Mouse (Mus musculus) stomach, embryonic 14.5 days (tissue): ENCODE results near the gene Lingo1. TPM values are rescaled to one million over a fixed set of nuclear protein-coding genes. Genes with fewer than 3 reads are reported as not detected.

Source experiments
- ATAC-seq: fragments of 200-750 bp; cut with Nextera tagmentation; 2 replicates; pipeline ENCODE4 v1.8.0; 2017; ENCODE audit warnings: low read depth, moderate TSS enrichment; ENCODE audit not compliant: insufficient number of reproducible peaks, insufficient read depth, low FRiP score
- H3K27ac ChIP-seq: fragments of 300-500 bp; sonication (generic); 2 replicates; pipeline ENCODE4 v1.5.1; 2014; ENCODE audit warnings: mild to moderate bottlenecking, low read length, moderate library complexity, mixed read lengths
- H3K27me3 ChIP-seq: fragments of 300-500 bp; sonication (generic); 2 replicates; pipeline ENCODE4 v1.6.1; 2014; ENCODE audit warnings: low read length, control low read depth, mixed read lengths; ENCODE audit not compliant: control insufficient read depth, insufficient read depth
- H3K36me3 ChIP-seq: fragments of 300-500 bp; sonication (generic); 2 replicates; pipeline ENCODE4 v1.6.1; 2014; ENCODE audit warnings: mild to moderate bottlenecking, control low read depth, low read length, moderate library complexity, mixed read lengths; ENCODE audit not compliant: control insufficient read depth, insufficient read depth
- H3K4me1 ChIP-seq: fragments of 300-500 bp; sonication (generic); 2 replicates; pipeline ENCODE4 v1.6.1; 2014; ENCODE audit warnings: low read length, control low read depth, mixed read lengths; ENCODE audit not compliant: control insufficient read depth, insufficient read depth
- H3K4me2 ChIP-seq: fragments of 300-500 bp; sonication (generic); replicated peaks from 2 replicates; pipeline ENCODE4 v1.6.1; 2014; ENCODE audit warnings: low read depth, low read length, control low read depth
- H3K4me3 ChIP-seq: fragments of 300-500 bp; sonication (generic); 2 replicates; pipeline ENCODE4 v1.5.1; 2014; ENCODE audit warnings: low read depth, low read length, control low read depth
- H3K9ac ChIP-seq: fragments of 300-500 bp; sonication (generic); replicated peaks from 2 replicates; pipeline ENCODE4 v1.6.1; 2014; ENCODE audit warnings: low read depth, mild to moderate bottlenecking, control low read depth, low read length, moderate library complexity, mixed read lengths
- H3K9me3 ChIP-seq: fragments of 300-500 bp; sonication (generic); 2 replicates; pipeline ENCODE4 v1.6.1; 2016; ENCODE audit warnings: low read depth, low read length, control low read depth; ENCODE audit not compliant: control insufficient read depth
- WGBS: fragments of 180-500 bp; shearing (Covaris S2); extraction: QIAGEN DNeasy Blood & Tissue Kit; methylation state at CpG from one replicate; pipeline ENCODE4 v1.1.7; 2014; 5-methylcytosine and 5-hydroxymethylcytosine counted together
- polyA plus RNA-seq: library from polyadenylated mRNA; unstranded; fragments of >200 nt; fragmentation: Nextera tagmentation; extraction: Ambion mirVana; gene quantifications from 2 replicates; pipeline ENCODE4 v1.2.1, GENCODE M21; 2014

Gene Lingo1
- polyA plus RNA-seq, 1 experiment from 2014 or later = 3.0 TPM

DNA sequence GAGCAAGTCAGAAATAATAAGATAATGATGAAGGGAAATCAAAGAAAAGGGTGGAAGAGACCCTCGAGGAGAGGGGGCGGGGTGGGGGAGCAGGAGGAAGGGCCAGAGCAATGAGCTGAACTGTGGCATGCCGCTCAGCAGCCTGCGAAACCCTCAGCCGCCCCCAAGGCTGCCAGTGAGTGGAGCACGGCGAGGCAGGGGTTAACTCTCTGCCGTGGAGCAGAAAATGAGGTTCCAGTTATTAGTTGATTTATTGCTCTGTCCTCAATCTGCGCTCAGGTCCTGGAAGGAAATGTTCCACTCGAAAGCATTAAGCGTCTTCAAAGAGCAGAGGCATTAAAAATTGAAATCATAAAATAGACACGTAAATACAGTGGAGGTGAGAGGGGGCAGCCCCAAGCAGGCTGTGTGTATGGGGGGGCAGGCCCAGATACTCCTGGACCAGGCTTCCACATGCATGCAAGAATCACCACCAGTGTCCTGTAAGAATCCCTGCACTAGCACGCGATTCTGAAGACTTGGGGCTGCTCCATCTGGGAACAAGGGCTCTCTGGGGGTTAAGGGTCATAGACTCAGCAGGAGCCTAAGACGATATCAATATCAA is 89.7 kb downstream of the Lingo1 start:
- H3K27ac ChIP-seq = no peak overlapping the region
- no peaks in the 10 kb centered on the region for H3K36me3 ChIP-seq
- H3K4me3 ChIP-seq = no peak overlapping the region
- 30% methylated on average over 15 of the region's 15 CpGs for WGBS
- no peaks in the 10 kb centered on the region for H3K4me1 ChIP-seq
- ATAC-seq = no peak
- no peak overlapping the region for H3K9ac ChIP-seq
- H3K9me3 ChIP-seq = no peaks in the 10 kb centered on the region
- H3K4me2 ChIP-seq = no peak overlapping the region
- H3K27me3 ChIP-seq = no peaks in the 10 kb centered on the region

DNA sequence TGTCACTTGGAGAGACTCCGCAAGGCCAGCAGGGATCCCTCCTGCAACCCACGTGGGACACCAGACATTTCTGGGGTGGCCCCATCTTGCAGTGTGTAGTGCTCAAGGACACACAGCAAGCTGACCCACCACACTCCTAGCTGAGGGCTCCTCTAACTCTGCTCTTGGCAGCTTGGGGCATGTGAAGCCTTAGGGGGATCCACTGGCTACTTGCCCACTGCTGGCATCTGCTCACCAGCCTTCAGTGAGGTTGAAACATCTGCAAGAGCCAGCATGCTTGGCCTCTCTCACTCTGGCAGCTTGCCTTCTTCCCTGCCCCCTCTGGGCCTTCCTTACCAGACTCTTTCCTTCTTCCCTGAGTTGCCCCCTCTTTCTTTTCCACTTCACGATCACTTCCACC is 94.9 kb downstream of the Lingo1 start:
- Histone ChIP-seq H3K4me3 (no peak overlapping the region), H3K4me1 (no peaks in the 10 kb centered on the region), H3K9ac (no peak overlapping the region), H3K36me3 (no peaks in the 10 kb centered on the region), H3K9me3 (no peaks in the 10 kb centered on the region), H3K27me3 (no peaks in the 10 kb centered on the region), H3K27ac (no peak overlapping the region), H3K4me2 (no peak overlapping the region)
- no peak for ATAC-seq
- 56% methylated on average over 3 of the region's 3 CpGs for WGBS

GRCm38 (mm10) chr9:56700866-56701265 is 95.4 kb downstream of the Lingo1 start:
- ATAC-seq = no peak
- no peak overlapping the region for H3K4me2 ChIP-seq
- no peaks in the 10 kb centered on the region for H3K4me1 ChIP-seq
- no peaks in the 10 kb centered on the region for H3K27me3 ChIP-seq
- no peaks in the 10 kb centered on the region for H3K9me3 ChIP-seq
- H3K27ac ChIP-seq = no peak overlapping the region
- H3K9ac ChIP-seq = no peak overlapping the region
- H3K4me3 ChIP-seq = no peak overlapping the region
- no peaks in the 10 kb centered on the region for H3K36me3 ChIP-seq
- WGBS = 67% methylated on average over 8 of the region's 8 CpGs

DNA sequence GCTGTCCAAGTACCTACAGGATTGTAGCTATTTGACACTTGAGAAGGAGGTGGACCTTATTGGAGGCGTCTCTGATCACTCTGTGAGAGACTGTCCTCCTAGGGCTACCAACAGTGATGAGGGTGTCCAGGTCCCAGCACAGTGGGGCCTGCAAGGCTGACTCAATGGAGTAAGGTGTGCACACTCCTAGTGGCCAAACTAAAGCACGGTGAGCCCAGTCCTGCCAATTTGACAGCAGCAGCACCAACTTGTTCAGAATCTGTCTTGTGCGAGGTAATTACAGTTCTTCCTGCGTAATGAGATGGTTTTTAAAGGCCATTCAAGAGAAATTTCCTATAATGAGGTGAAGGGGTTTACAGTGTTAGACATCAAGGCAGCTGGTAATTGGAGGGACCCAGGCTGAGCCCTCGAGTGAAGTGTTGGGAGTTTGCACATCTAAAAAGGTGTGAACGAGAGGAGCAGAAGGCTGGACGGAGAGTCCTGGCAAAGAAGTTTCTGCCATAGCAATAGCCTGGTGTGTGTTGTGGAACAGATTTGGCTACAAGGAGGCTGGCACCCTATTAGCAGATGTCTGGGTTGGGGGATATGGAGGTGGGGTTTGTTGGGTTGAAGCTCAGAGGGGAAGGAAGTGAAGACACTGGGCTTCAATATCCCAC is 97.4 kb downstream of the Lingo1 start:
- no peaks in the 10 kb centered on the region for H3K36me3 ChIP-seq

GRCm38 (mm10) chr9:56694079-56694478 is 102.2 kb downstream of the Lingo1 start:
- no peak for ATAC-seq
- H3K4me1 ChIP-seq = no peaks in the 10 kb centered on the region
- no peak overlapping the region for H3K4me3 ChIP-seq
- H3K9me3 ChIP-seq = no peaks in the 10 kb centered on the region
- H3K27me3 ChIP-seq = no peaks in the 10 kb centered on the region
- H3K36me3 ChIP-seq = no peaks in the 10 kb centered on the region
- H3K27ac ChIP-seq = no peak overlapping the region
- no peak overlapping the region for H3K9ac ChIP-seq
- WGBS = 74% methylated on average over 3 of the region's 3 CpGs
- H3K4me2 ChIP-seq = no peak overlapping the region

More for the DNA sequence above, 97.4 kb downstream of the Lingo1 start:
- 73% methylated on average over 7 of the region's 7 CpGs for WGBS
- H3K27ac ChIP-seq = no peak overlapping the region
- H3K27me3 ChIP-seq = no peaks in the 10 kb centered on the region
- H3K4me3 ChIP-seq = no peak overlapping the region
- H3K4me2 ChIP-seq = no peak overlapping the region
- no peak for ATAC-seq
- H3K9ac ChIP-seq = no peak overlapping the region
- H3K4me1 ChIP-seq = no peaks in the 10 kb centered on the region
- no peaks in the 10 kb centered on the region for H3K9me3 ChIP-seq

GRCm38 (mm10) chr9:56691226-56691625 is 105.0 kb downstream of the Lingo1 start:
- Histone ChIP-seq H3K4me1 (no peaks in the 10 kb centered on the region), H3K4me3 (no peak overlapping the region), H3K9ac (no peak overlapping the region), H3K27ac (no peak overlapping the region), H3K36me3 (no peaks in the 10 kb centered on the region), H3K9me3 (no peaks in the 10 kb centered on the region), H3K4me2 (no peak overlapping the region), H3K27me3 (no peaks in the 10 kb centered on the region)
- no peak for ATAC-seq
- 64% methylated on average over 3 of the region's 3 CpGs for WGBS

- Histone ChIP-seq H3K27me3 (no peaks in the 10 kb centered on the region), H3K36me3 (no peaks in the 10 kb centered on the region), H3K27ac (no peak overlapping the region), H3K4me3 (no peak overlapping the region), H3K9me3 (no peaks in the 10 kb centered on the region), H3K4me2 (no peak overlapping the region), H3K4me1 (no peaks in the 10 kb centered on the region), H3K9ac (no peak overlapping the region)
- WGBS = 56% methylated on average over 1 of the region's 1 CpGs
- ATAC-seq = no peak
Observed at GRCm38 (mm10) chr9:56690679-56691078, 105.6 kb downstream of the Lingo1 start.

GRCm38 (mm10) chr9:56687490-56687889 is 108.8 kb downstream of the Lingo1 start:
- no peak overlapping the region for H3K27ac ChIP-seq
- H3K27me3 ChIP-seq = no peaks in the 10 kb centered on the region
- no peak overlapping the region for H3K9ac ChIP-seq
- H3K9me3 ChIP-seq = no peaks in the 10 kb centered on the region
- H3K4me2 ChIP-seq = no peak overlapping the region
- no peak for ATAC-seq
- WGBS = 76% methylated on average over 5 of the region's 5 CpGs
- no peak overlapping the region for H3K4me3 ChIP-seq
- no peaks in the 10 kb centered on the region for H3K36me3 ChIP-seq
- no peaks in the 10 kb centered on the region for H3K4me1 ChIP-seq

GRCm38 (mm10) chr9:56687145-56687477 is 109.2 kb downstream of the Lingo1 start:
- Histone ChIP-seq H3K36me3 (no peaks in the 10 kb centered on the region), H3K4me2 (no peak overlapping the region), H3K9me3 (no peaks in the 10 kb centered on the region), H3K4me3 (no peak overlapping the region), H3K4me1 (no peaks in the 10 kb centered on the region), H3K27me3 (no peaks in the 10 kb centered on the region), H3K9ac (no peak overlapping the region), H3K27ac (no peak overlapping the region)
- WGBS = 77% methylated on average over 1 of the region's 1 CpGs
- no peak for ATAC-seq
